Mouse (Mus musculus): ENCODE data around the gene Slc30a6. TPM values are rescaled to one million over a fixed set of nuclear protein-coding genes. Genes with fewer than 3 reads are reported as not detected.

The Slc30a6 gene
- polyA plus RNA-seq, 1 experiment, result 27.0 TPM

DNA sequence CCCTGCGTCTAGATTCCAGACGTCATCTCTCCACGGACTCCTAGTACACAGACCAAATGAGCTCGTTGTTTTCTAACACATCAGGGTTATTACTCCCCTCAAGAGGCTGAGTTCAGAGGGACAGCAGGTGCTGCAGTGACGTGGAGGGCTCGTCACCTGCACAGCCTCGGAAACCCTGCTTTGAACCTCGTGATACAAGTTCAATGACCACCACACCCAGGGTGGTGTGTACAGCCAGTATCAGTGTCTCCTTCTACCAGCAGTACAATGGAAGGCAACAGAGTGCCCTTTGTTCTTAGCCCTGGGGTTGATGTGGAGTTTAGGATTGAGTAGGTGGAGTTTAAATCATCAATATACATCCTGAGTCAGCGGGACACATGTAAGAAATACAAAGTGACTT is 42.4 kb downstream of the Slc30a6 start:
- Histone ChIP-seq H3K27me3 (replicated peaks; ENCODE audit: control insufficient read depth, insufficient read depth, low read length) (no peaks in the 10 kb centered on the region), H3K36me3 (ENCODE audit: control insufficient read depth, insufficient read depth, low read length) (no peaks in the 10 kb centered on the region), H3K4me1 (ENCODE audit: control insufficient read depth, insufficient read depth, low read length) (no peaks in the 10 kb centered on the region), H3K27ac (ENCODE audit: insufficient read depth, low read depth, low read length) (no peak overlapping the region), H3K4me3 (ENCODE audit: insufficient read depth, low read depth, low read length) (no peak overlapping the region)
- no peak for DNase-seq
- TF ChIP-seq CTCF (conservative IDR thresholded peaks at IDR 0.05; ENCODE audit: insufficient read depth, insufficient read length, low read depth, low read length) (no peak), POLR2A (IDR thresholded peaks at IDR 0.05; ENCODE audit: low read depth, low read length) (no peak)
- WGBS, result 81% methylated on average over 9 of the region's 9 CpGs

- Histone ChIP-seq H3K36me3 (ENCODE audit: control insufficient read depth, insufficient read depth, low read length) (no peaks in the 10 kb centered on the region), H3K4me3 (ENCODE audit: insufficient read depth, low read depth, low read length) (no peak overlapping the region), H3K27me3 (replicated peaks; ENCODE audit: control insufficient read depth, insufficient read depth, low read length) (no peaks in the 10 kb centered on the region), H3K4me1 (ENCODE audit: control insufficient read depth, insufficient read depth, low read length) (no peaks in the 10 kb centered on the region), H3K27ac (ENCODE audit: insufficient read depth, low read depth, low read length) (no peak overlapping the region)
- DNase-seq, result no peak
- WGBS, result 35% methylated on average over 5 of the region's 5 CpGs
- TF ChIP-seq CTCF (conservative IDR thresholded peaks at IDR 0.05; ENCODE audit: insufficient read depth, insufficient read length, low read depth, low read length) (no peak), POLR2A (IDR thresholded peaks at IDR 0.05; ENCODE audit: low read depth, low read length) (no peak)
Measured at GRCm38 (mm10) chr17:74440486-74440885, 45.1 kb downstream of the Slc30a6 start.

DNA sequence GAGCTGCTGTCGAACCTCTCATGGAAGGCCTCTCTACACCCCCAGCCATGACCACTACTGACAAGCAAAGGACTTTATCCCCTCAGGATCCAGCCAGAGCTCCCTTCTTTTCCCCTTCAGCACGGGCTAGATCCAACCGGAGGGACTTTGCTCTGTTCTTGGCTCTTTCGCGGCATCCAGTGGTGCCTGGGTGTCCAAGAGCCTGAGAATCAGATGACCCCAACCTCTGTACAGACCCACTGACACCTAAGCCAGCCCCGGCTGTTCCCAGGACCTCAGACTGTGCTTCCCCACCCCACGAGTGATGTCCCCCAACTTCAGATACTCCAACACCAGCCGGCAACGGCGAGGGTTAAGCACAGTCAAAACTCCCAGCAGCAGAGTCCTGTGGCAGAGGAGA is 54.4 kb downstream of the Slc30a6 start:
- Histone ChIP-seq H3K36me3 (ENCODE audit: control insufficient read depth, insufficient read depth, low read length) (no peaks in the 10 kb centered on the region), H3K4me1 (ENCODE audit: control insufficient read depth, insufficient read depth, low read length) (no peaks in the 10 kb centered on the region), H3K27ac (ENCODE audit: insufficient read depth, low read depth, low read length) (no peak overlapping the region), H3K4me3 (ENCODE audit: insufficient read depth, low read depth, low read length) (no peak overlapping the region), H3K27me3 (replicated peaks; ENCODE audit: control insufficient read depth, insufficient read depth, low read length) (no peaks in the 10 kb centered on the region)
- TF ChIP-seq CTCF (conservative IDR thresholded peaks at IDR 0.05; ENCODE audit: insufficient read depth, insufficient read length, low read depth, low read length) (no peak), POLR2A (IDR thresholded peaks at IDR 0.05; ENCODE audit: low read depth, low read length) (no peak)
- WGBS, result 83% methylated on average over 10 of the region's 10 CpGs
- DNase-seq, result no peak

DNA sequence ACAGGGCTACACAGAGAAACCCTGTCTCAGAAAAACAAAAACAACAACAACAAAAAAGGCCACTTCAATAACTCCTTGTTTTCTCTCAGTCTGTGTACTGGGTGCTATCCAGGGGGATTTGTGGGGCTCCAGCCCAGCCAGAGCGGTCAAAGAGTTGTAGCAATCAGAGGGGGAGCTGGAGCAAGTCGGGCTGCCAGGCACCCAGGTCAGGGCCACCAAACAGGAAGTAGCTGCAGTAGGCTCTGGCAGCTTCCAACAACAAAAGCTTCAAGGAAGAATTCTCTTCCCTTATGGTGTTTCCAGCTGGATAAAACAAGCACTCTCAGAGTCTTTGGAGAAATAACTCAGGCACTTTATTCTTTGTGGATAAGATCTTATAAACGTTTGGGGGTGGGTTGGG is 58.5 kb downstream of the Slc30a6 start:
- Histone ChIP-seq H3K27me3 (replicated peaks; ENCODE audit: control insufficient read depth, insufficient read depth, low read length) (no peaks in the 10 kb centered on the region), H3K36me3 (ENCODE audit: control insufficient read depth, insufficient read depth, low read length) (no peaks in the 10 kb centered on the region), H3K4me1 (ENCODE audit: control insufficient read depth, insufficient read depth, low read length) (no peaks in the 10 kb centered on the region), H3K27ac (ENCODE audit: insufficient read depth, low read depth, low read length) (no peak overlapping the region), H3K4me3 (ENCODE audit: insufficient read depth, low read depth, low read length) (no peak overlapping the region)
- TF ChIP-seq CTCF (conservative IDR thresholded peaks at IDR 0.05; ENCODE audit: insufficient read depth, insufficient read length, low read depth, low read length), result no peak
- no peak for TF ChIP-seq POLR2A (IDR thresholded peaks at IDR 0.05; ENCODE audit: low read depth, low read length)
- WGBS, result 68% methylated on average over 3 of the region's 3 CpGs
- no peak for DNase-seq

GRCm38 (mm10) chr17:74454660-74455059 is 59.3 kb downstream of the Slc30a6 start:
- H3K4me1 ChIP-seq (ENCODE audit: control insufficient read depth, insufficient read depth, low read length), result no peaks in the 10 kb centered on the region
- H3K27me3 ChIP-seq (replicated peaks; ENCODE audit: control insufficient read depth, insufficient read depth, low read length), result no peaks in the 10 kb centered on the region
- no peaks in the 10 kb centered on the region for H3K36me3 ChIP-seq (ENCODE audit: control insufficient read depth, insufficient read depth, low read length)
- DNase-seq, result no peak
- no peak for TF ChIP-seq POLR2A (IDR thresholded peaks at IDR 0.05; ENCODE audit: low read depth, low read length)
- 98% methylated on average over 1 of the region's 1 CpGs for WGBS
- H3K4me3 ChIP-seq (ENCODE audit: insufficient read depth, low read depth, low read length), result no peak overlapping the region
- H3K27ac ChIP-seq (ENCODE audit: insufficient read depth, low read depth, low read length), result no peak overlapping the region

DNA sequence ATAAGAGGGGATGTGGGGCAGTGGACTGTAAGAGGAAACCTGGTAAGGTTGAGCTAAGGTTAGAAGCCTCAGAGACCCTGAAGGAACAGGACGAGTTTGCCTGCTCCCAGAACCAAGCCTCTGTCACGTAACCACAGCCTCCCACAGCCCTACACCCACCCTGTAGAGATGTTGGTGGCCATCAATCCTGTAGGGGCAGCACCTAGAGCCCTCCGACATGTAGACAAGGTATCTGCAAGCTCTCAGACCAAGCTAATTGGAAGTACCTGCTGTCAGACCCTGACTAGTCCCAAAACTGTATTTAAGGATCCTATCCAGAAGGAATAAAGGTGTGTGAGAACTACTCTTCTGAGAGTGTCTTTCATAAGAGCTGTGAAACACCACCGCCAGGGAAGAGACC is 60.0 kb downstream of the Slc30a6 start:
- no peak for DNase-seq

GRCm38 (mm10) chr17:74456825-74457224 is 61.4 kb downstream of the Slc30a6 start:
- Histone ChIP-seq H3K27ac (ENCODE audit: insufficient read depth, low read depth, low read length) (no peak overlapping the region), H3K27me3 (replicated peaks; ENCODE audit: control insufficient read depth, insufficient read depth, low read length) (no peaks in the 10 kb centered on the region), H3K4me3 (ENCODE audit: insufficient read depth, low read depth, low read length) (no peak overlapping the region), H3K36me3 (ENCODE audit: control insufficient read depth, insufficient read depth, low read length) (no peaks in the 10 kb centered on the region), H3K4me1 (ENCODE audit: control insufficient read depth, insufficient read depth, low read length) (no peaks in the 10 kb centered on the region)
- WGBS, result 88% methylated on average over 5 of the region's 5 CpGs
- TF ChIP-seq CTCF (conservative IDR thresholded peaks at IDR 0.05; ENCODE audit: insufficient read depth, insufficient read length, low read depth, low read length) (no peak), POLR2A (IDR thresholded peaks at IDR 0.05; ENCODE audit: low read depth, low read length) (no peak)
- DNase-seq, result no peak

More for the DNA sequence above, 60.0 kb downstream of the Slc30a6 start:
- no peak overlapping the region for H3K4me3 ChIP-seq (ENCODE audit: insufficient read depth, low read depth, low read length)
- H3K27me3 ChIP-seq (replicated peaks; ENCODE audit: control insufficient read depth, insufficient read depth, low read length), result no peaks in the 10 kb centered on the region
- H3K4me1 ChIP-seq (ENCODE audit: control insufficient read depth, insufficient read depth, low read length), result no peaks in the 10 kb centered on the region
- no peak for TF ChIP-seq POLR2A (IDR thresholded peaks at IDR 0.05; ENCODE audit: low read depth, low read length)
- no peak for TF ChIP-seq CTCF (conservative IDR thresholded peaks at IDR 0.05; ENCODE audit: insufficient read depth, insufficient read length, low read depth, low read length)
- 93% methylated on average over 4 of the region's 4 CpGs for WGBS
- no peaks in the 10 kb centered on the region for H3K36me3 ChIP-seq (ENCODE audit: control insufficient read depth, insufficient read depth, low read length)
- H3K27ac ChIP-seq (ENCODE audit: insufficient read depth, low read depth, low read length), result no peak overlapping the region
